Mouse (Mus musculus) heart, embryonic 15.5 days (tissue): ENCODE results near the gene Abcg1. TPM values are rescaled to one million over a fixed set of nuclear protein-coding genes. Genes with fewer than 3 reads are reported as not detected.

Experiments
- ATAC-seq: fragments of 200-750 bp; cut with Nextera tagmentation; replicated peaks from 2 replicates; pipeline ENCODE4 v1.8.0; 2017; ENCODE audit warnings: low read depth, moderate TSS enrichment; ENCODE audit not compliant: insufficient number of reproducible peaks, insufficient read depth, low FRiP score
- H3K27ac ChIP-seq: fragments of 300-500 bp; sonication (generic); 2 replicates; pipeline ENCODE4 v1.5.1; 2015; ENCODE audit warnings: mild to moderate bottlenecking, inconsistent platforms
- H3K27me3 ChIP-seq: fragments of 300-500 bp; sonication (generic); 2 replicates; pipeline ENCODE4 v1.6.1; 2015; ENCODE audit warnings: inconsistent platforms
- H3K36me3 ChIP-seq: fragments of 300-500 bp; sonication (generic); 2 replicates; pipeline ENCODE4 v1.6.1; 2015; ENCODE audit warnings: mild to moderate bottlenecking, inconsistent platforms
- H3K4me1 ChIP-seq: fragments of 300-500 bp; sonication (generic); replicated peaks from 2 replicates; pipeline ENCODE4 v1.6.1; 2015; ENCODE audit warnings: inconsistent platforms
- H3K4me2 ChIP-seq: fragments of 300-500 bp; sonication (generic); 2 replicates; pipeline ENCODE4 v1.6.1; 2015; ENCODE audit warnings: inconsistent platforms, mild to moderate bottlenecking, moderate library complexity
- H3K4me3 ChIP-seq: fragments of 300-500 bp; sonication (generic); 2 replicates; pipeline ENCODE4 v1.5.1; 2015; ENCODE audit warnings: mild to moderate bottlenecking, inconsistent platforms
- H3K9ac ChIP-seq: fragments of 300-500 bp; sonication (generic); 2 replicates; pipeline ENCODE4 v1.6.1; 2015; ENCODE audit warnings: mild to moderate bottlenecking, inconsistent platforms
- H3K9me3 ChIP-seq: fragments of 300-500 bp; sonication (generic); replicated peaks from 2 replicates; pipeline ENCODE4 v1.6.1; 2016; ENCODE audit warnings: inconsistent platforms
- WGBS: fragments of 180-500 bp; shearing (Covaris S2); methylation state at CpG from one replicate; pipeline ENCODE4 v1.1.7; 2015; ENCODE audit warnings: mixed read lengths; 5-methylcytosine and 5-hydroxymethylcytosine counted together
- polyA plus RNA-seq: library from polyadenylated mRNA; unstranded; fragments of >200 nt; fragmentation: Nextera tagmentation; extraction: Ambion mirVana; gene quantifications from 2 replicates; pipeline ENCODE4 v1.2.1, GENCODE M21; 2015

Abcg1 gene
- polyA plus RNA-seq, 1 experiment from 2014 or later, result 10.4 TPM

DNA sequence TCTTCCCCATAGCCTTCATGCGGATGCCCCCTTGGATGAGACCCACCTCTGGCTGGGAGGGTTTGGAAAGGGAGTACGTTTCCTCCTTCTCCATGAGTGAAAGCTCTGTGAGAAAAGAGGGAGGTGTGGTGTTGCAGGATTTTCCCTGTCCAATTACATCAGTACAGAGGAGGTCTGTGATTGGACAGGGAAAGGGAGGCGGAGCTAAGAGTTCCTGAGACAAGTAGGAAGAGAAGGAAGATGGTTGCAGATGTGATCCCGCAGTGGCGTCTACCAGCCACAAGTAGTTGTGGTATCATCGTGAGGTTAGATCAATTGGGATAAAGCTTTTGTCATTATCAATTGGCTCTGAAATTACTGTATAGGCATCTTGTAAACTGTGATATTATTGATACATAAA lies 100.4 kb downstream of the Abcg1 start:
- H3K27me3 ChIP-seq, result no peaks in the 10 kb centered on the region
- no peak overlapping the region for H3K4me3 ChIP-seq
- H3K9me3 ChIP-seq, result no peaks in the 10 kb centered on the region
- no peak overlapping the region for H3K4me2 ChIP-seq
- H3K4me1 ChIP-seq, result no peaks in the 10 kb centered on the region
- no peak overlapping the region for H3K9ac ChIP-seq
- no peaks in the 10 kb centered on the region for H3K36me3 ChIP-seq
- no peak overlapping the region for H3K27ac ChIP-seq
- WGBS, result 70% methylated on average over 6 of the region's 6 CpGs
- ATAC-seq, result no peak

DNA sequence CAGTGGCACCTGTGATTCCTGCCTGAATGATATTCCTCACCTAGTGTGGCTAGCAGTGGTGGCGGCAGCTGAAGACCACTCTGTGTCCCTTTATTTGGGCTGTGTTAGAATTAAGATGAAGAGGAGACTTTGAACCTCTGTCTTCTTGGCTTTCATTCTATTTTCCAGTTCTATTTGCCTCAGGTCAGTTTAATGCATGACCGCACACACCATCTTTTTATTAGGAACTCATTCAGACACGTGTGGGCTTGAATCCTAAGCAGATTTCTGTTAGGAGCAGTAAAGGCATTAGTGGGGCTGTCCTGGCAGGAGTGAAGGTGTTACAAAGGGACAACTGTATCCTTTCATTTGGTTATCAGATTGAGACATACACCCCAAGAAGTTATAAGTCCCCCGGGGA lies 102.8 kb downstream of the Abcg1 start:
- no peak overlapping the region for H3K9ac ChIP-seq
- WGBS, result 85% methylated on average over 4 of the region's 4 CpGs
- H3K27me3 ChIP-seq, result no peaks in the 10 kb centered on the region
- no peaks in the 10 kb centered on the region for H3K9me3 ChIP-seq
- H3K36me3 ChIP-seq, result no peaks in the 10 kb centered on the region
- H3K4me1 ChIP-seq, result no peaks in the 10 kb centered on the region
- no peak overlapping the region for H3K27ac ChIP-seq
- no peak overlapping the region for H3K4me3 ChIP-seq
- H3K4me2 ChIP-seq, result no peak overlapping the region
- no peak for ATAC-seq

DNA sequence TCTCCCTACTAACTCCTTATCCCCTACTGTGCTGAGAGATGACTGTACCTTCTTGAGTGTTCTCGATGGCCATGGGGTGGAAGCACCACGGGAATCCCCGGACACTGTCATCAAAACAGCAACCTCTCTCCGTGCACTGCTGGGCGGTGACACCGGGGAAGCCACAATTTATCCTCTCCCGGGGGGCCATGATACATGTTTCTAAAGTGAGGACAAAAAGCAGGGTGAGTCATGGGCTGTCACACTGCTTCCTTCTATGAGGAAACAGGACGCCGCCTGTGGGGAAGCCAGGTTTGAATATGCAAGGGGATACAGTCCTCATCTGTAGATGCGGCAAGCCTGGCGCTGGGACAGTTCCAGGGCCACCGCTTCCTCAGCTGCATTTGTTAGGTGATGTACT lies 105.1 kb downstream of the Abcg1 start:
- no peak overlapping the region for H3K9ac ChIP-seq
- no peak overlapping the region for H3K4me2 ChIP-seq
- WGBS, result 73% methylated on average over 12 of the region's 12 CpGs
- no peak overlapping the region for H3K4me3 ChIP-seq
- ATAC-seq, result no peak
- no peaks in the 10 kb centered on the region for H3K36me3 ChIP-seq
- H3K27me3 ChIP-seq, result no peaks in the 10 kb centered on the region
- no peak overlapping the region for H3K27ac ChIP-seq
- no peaks in the 10 kb centered on the region for H3K4me1 ChIP-seq
- H3K9me3 ChIP-seq, result no peaks in the 10 kb centered on the region

DNA sequence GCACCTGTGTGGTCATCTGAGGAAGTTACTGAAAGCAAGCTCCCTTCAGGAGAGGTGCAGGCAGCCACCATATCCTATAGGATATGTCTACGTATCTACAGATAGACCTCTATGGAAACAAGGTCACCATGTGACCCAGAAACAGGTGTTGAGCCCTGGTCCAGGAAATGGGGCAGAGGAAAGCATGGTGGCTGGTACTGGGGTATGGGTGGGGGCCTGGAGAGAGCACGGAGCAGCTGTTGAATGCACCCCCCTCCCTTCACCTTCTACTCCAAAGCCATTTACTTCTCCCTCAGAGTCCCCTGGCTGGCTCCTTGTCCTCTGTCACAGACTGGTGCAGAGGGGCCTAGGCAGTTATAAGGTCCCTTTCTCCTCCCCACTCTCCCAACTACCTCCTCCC lies 106.3 kb downstream of the Abcg1 start:
- WGBS, result 72% methylated on average over 2 of the region's 2 CpGs
- H3K4me2 ChIP-seq, result no peak overlapping the region
- H3K9ac ChIP-seq, result no peak overlapping the region
- no peak for ATAC-seq
- H3K27me3 ChIP-seq, result no peaks in the 10 kb centered on the region
- no peak overlapping the region for H3K4me3 ChIP-seq
- H3K9me3 ChIP-seq, result no peaks in the 10 kb centered on the region
- no peaks in the 10 kb centered on the region for H3K36me3 ChIP-seq
- H3K4me1 ChIP-seq, result no peaks in the 10 kb centered on the region
- no peak overlapping the region for H3K27ac ChIP-seq

DNA sequence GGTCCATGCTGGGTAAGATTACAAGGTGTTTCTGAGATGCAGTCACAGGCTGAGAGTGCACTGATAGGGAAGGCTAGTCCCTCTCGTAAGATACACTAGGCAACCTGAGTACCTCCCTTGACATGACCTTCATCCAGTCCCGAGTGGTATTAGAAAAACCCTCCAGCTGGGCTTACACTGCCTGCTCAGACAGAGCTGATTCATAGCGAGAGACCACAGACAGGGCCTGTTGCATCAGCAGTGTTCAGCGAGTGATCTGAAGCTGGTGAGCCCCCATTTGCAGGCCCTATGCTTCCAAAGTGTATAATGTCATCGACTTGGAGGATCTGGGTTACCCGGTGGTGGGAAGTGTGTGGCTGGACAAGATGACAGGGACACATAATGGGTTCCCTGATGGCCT lies 107.7 kb downstream of the Abcg1 start, which contains the start of gene Tff1:
Gene Tff1 (minus strand): TSS at position 151 of the 400 bp plus-strand sequence.
- Histone ChIP-seq H3K9me3 (no peaks in the 10 kb centered on the region), H3K36me3 (no peaks in the 10 kb centered on the region), H3K27me3 (no peaks in the 10 kb centered on the region), H3K4me1 (no peaks in the 10 kb centered on the region), H3K4me3 (no peak within 1 kb of the TSS), H3K27ac (no peak within 1 kb of the TSS), H3K4me2 (no peak within 1 kb of the TSS), H3K9ac (no peak within 1 kb of the TSS)
- 60% methylated on average over 6 of the region's 6 CpGs for WGBS
- ATAC-seq, result no peak

Other genes with a start within 250 kb of the Abcg1 start
- 0.55 and 0.94 TPM in 2 replicates for gene Glp1r, start 155.9 kb upstream of the Abcg1 start, polyA plus RNA-seq
- 0.11 and 1.9 TPM in 2 replicates for gene Umodl1, start 103.0 kb upstream of the Abcg1 start, polyA plus RNA-seq
- 0.43 TPM in 1 of 2 replicates, not detected in the other for gene Tff3, start 72.0 kb downstream of the Abcg1 start, polyA plus RNA-seq
- not detected in 2 replicates for gene Tff2, start 86.6 kb downstream of the Abcg1 start, polyA plus RNA-seq
- not detected in 2 replicates for gene Tff1, start 107.6 kb downstream of the Abcg1 start, polyA plus RNA-seq
- gene Tmprss3, start 141.3 kb downstream of the Abcg1 start, polyA plus RNA-seq, result 0.06 TPM in 1 of 2 replicates, not detected in the other
- gene Ubash3a, start 150.2 kb downstream of the Abcg1 start, polyA plus RNA-seq, result 0.37 and 4.0 TPM in 2 replicates
- gene Rsph1, start 219.7 kb downstream of the Abcg1 start, polyA plus RNA-seq, result 2.2 and 2.3 TPM in 2 replicates
- 8.7 and 9.1 TPM in 2 replicates for gene Slc37a1, start 229.1 kb downstream of the Abcg1 start, polyA plus RNA-seq